Mouse (Mus musculus) CD4-positive naive resting alpha-beta T cell, adult 76 days (primary cell): ENCODE results near the gene Stn1. TPM values are rescaled to one million over a fixed set of nuclear protein-coding genes. Genes with fewer than 3 reads are reported as not detected.

ENCODE experiments used
- total RNA-seq: library from RNA; stranded (reverse); gene quantifications from one replicate; pipeline ENCODE4 v1.2.4, GENCODE M21; 2023

The Stn1 gene
- total RNA-seq, result 34.5 TPM

DNA sequence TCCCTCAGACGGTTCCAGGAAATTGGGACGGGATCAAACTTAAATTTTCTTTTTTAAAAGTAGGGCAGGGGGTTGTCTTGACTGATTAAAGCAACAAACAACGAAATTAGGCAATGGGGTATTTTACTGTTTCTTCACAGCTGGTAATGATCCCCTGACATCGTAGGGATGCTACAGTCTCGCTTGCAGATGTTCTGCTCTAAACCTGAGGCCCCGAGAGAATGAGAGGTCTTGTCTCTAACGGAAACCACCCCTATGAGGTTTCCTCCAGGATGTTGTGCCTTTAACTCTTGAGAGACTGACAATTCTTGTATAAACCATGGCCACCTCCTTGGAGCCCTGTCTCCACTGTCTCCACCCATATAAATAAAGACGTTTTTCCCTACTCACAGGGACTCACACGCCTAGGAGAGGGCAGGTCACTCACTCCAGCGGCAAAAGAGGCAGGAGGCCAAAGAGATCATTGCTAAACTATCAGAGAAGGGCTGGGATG lies at the start of gene Stn1:
Stn1 (minus strand) TSS at position 208 of the 493 bp plus-strand sequence.

DNA sequence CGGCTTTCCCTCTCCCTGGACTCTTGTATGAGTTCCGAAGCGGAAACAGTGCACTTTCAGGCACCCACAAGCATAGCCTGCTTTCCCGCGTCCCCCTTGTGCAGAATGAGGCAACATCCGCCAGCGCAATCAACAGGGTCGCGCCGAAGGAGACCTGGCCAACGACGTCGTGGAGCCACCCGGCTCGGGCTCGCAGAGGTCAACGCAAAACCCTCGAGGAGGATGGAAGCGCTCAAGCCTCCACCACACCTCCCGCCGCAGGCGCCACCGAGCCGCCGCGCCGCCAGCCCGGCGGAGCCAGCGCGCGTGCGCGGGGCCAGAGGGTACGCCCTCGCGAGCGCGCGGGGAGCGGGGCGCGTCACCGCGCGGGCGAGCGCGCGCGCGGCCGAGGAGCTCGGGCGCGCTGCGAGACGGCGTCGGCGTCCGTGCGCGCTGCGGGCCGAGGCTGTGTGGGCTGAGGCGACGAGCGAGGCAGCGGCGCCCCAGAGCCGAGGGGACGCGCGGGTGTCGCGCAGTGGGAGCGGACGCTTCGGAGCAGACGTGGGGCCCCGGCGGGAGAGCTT lies 42.0 kb upstream of the Stn1 start, which contains the start of gene Slk:
Slk (plus strand) TSS at position 454 of the 563 bp plus-strand sequence.

DNA sequence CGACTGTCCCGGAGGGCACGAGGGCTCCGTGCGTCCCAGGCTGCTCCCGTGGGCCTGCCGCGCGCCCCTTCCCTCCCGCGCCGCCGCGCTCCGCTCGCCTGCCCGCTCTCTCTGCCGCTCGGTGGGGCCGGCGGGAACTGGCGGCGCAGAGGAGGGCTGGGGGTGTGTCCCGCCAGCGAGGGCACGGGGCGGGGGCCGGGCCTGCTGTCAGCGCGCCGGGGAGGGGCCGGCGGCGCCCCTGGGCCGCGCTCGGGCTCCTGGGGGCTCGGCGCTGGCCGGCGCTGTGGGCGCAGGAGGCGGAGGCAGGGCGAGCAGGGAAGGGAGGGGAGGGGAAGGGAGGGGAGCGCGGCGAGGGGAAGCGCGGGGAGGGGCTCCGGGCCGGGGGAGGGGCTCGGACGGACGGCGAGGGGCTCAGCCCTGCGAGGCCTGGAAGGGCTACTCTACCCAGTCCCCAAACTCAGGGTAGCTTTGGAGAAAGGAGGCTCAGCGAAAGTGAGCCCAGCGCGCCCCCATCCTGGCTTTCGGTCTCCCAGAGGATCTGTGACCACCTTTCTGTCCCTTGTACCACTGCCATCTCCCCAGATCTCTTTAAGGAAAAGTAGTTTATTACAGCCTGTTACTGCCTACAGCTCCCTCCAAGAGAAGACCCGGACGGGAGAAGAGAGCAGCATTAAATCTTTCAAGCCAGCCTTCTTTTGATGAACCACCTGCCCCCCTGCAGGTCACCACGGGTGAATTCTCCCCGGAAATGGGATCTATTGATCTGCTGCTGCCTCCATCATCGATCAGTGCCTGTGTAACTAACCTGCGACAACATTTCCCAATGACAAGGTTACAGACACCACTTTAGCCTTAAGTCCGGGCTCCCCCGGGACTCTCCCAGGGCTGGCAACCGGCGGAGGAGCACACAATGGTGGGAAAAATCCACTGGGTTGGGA lies 72.7 kb downstream of the Stn1 start, which contains the start of gene Sh3pxd2a:
Sh3pxd2a (minus strand) TSS at position 98 of the 938 bp plus-strand sequence.

Other genes with a start within 250 kb of the Stn1 start
- 26.9 TPM for gene Sh3pxd2a, start 73.1 kb downstream of the Stn1 start, total RNA-seq
- 65.0 TPM for gene Slk, start 42.2 kb upstream of the Stn1 start, total RNA-seq
- gene Col17a1, start 154.6 kb upstream of the Stn1 start, total RNA-seq, result 0.59 TPM
- gene Sfr1, start 194.2 kb upstream of the Stn1 start, total RNA-seq, result 71.2 TPM